Mouse (Mus musculus) heart, embryonic 12.5 days (tissue): ENCODE data around the gene Nr5a2. TPM values are rescaled to one million over a fixed set of nuclear protein-coding genes. Genes with fewer than 3 reads are reported as not detected.
"Not testable (repeated sequence)": the region's sequence is repeated elsewhere in the genome, so short reads cannot be mapped to it uniquely, and the experiment has no call there.

Experiments used
- ATAC-seq: fragments of 200-750 bp; cut with Nextera tagmentation; 2 replicates; pipeline ENCODE4 v1.8.0; 2017; ENCODE audit warnings: moderate TSS enrichment, moderate library complexity; ENCODE audit not compliant: insufficient number of reproducible peaks, low FRiP score
- H3K27ac ChIP-seq: fragments of 300-500 bp; sonication (generic); 2 replicates; pipeline ENCODE4 v1.5.1; 2016; ENCODE audit warnings: mild to moderate bottlenecking, moderate library complexity; ENCODE audit not compliant: poor library complexity, severe bottlenecking
- H3K27me3 ChIP-seq: fragments of 300-500 bp; sonication (generic); replicated peaks from 2 replicates; pipeline ENCODE4 v1.6.1; 2016; ENCODE audit warnings: mild to moderate bottlenecking, moderate library complexity
- H3K36me3 ChIP-seq: fragments of 300-500 bp; sonication (generic); 2 replicates; pipeline ENCODE4 v1.6.1; 2016; ENCODE audit warnings: mild to moderate bottlenecking, moderate library complexity
- H3K4me1 ChIP-seq: fragments of 300-500 bp; sonication (generic); replicated peaks from 2 replicates; pipeline ENCODE4 v1.6.1; 2016; ENCODE audit warnings: mild to moderate bottlenecking
- H3K4me2 ChIP-seq: fragments of 300-500 bp; sonication (generic); 2 replicates; pipeline ENCODE4 v1.6.1; 2016; ENCODE audit warnings: mild to moderate bottlenecking, moderate library complexity
- H3K4me3 ChIP-seq: fragments of 300-500 bp; sonication (generic); 2 replicates; pipeline ENCODE4 v1.5.1; 2016; ENCODE audit warnings: mild to moderate bottlenecking
- H3K9ac ChIP-seq: fragments of 300-500 bp; sonication (generic); 2 replicates; pipeline ENCODE4 v1.6.1; 2016; ENCODE audit warnings: mild to moderate bottlenecking, moderate library complexity
- H3K9me3 ChIP-seq: fragments of 300-500 bp; sonication (generic); replicated peaks from 2 replicates; pipeline ENCODE4 v1.6.1; 2016; ENCODE audit warnings: mild to moderate bottlenecking, moderate library complexity
- WGBS: fragments of 180-500 bp; shearing (Covaris S2); methylation state at CpG from one replicate; pipeline ENCODE4 v1.1.7; 2016; 5-methylcytosine and 5-hydroxymethylcytosine counted together
- polyA plus RNA-seq: library from polyadenylated mRNA; unstranded; fragments of >200 nt; fragmentation: Nextera tagmentation; extraction: Ambion mirVana; gene quantifications from 2 replicates; pipeline ENCODE4 v1.2.1, GENCODE M21; 2016

The Nr5a2 gene
- polyA plus RNA-seq, 1 experiment from 2014 or later, result 0.04 TPM

- 0 out of 2 replicates have a peak, but pooled peaks have one; percentile 18 for ATAC-seq
- H3K9ac ChIP-seq, result no peak overlapping the region
- H3K36me3 ChIP-seq, result no peaks in the 10 kb centered on the region
- no peak overlapping the region for H3K4me2 ChIP-seq
- H3K9me3 ChIP-seq, result no peaks in the 10 kb centered on the region
- H3K4me3 ChIP-seq, result no peak overlapping the region
- WGBS, result 68% methylated on average over 10 of the region's 10 CpGs
- no peak overlapping the region for H3K27ac ChIP-seq
- 0 out of 2 replicates have a peak, but pooled peaks cover 3% of the 10 kb centered on the region for H3K4me1 ChIP-seq
- H3K27me3 ChIP-seq, result no peaks in the 10 kb centered on the region
These were observed 121.0 kb downstream of the Nr5a2 start for GRCm38 (mm10) chr1:136839202-136839601.

GRCm38 (mm10) chr1:136832305-136833152, 127.7 kb downstream of the Nr5a2 start:
- H3K4me2 ChIP-seq, result peak overlapping the region; percentile 25; the same call in 1 of the 2 replicates
- H3K9me3 ChIP-seq, result 0 out of 2 replicates have a peak, but pooled peaks cover 4% of the 10 kb centered on the region
- H3K4me3 ChIP-seq, result no peak overlapping the region
- no peaks in the 10 kb centered on the region for H3K36me3 ChIP-seq
- H3K4me1 ChIP-seq, result peaks cover 7% of the 10 kb centered on the region
- no peak overlapping the region for H3K9ac ChIP-seq
- no peak overlapping the region for H3K27ac ChIP-seq
- H3K27me3 ChIP-seq, result no peaks in the 10 kb centered on the region
- 0 out of 2 replicates have a peak, but pooled peaks have one; percentile 22 for ATAC-seq
- WGBS, result 51% methylated on average over 12 of the region's 12 CpGs

- 70% methylated on average over 6 of the region's 6 CpGs for WGBS
- Histone ChIP-seq H3K4me3 (no peak overlapping the region), H3K9me3 (0 out of 2 replicates have a peak, but pooled peaks cover 4% of the 10 kb centered on the region), H3K27ac (no peak overlapping the region), H3K36me3 (no peaks in the 10 kb centered on the region), H3K4me2 (no peak overlapping the region), H3K27me3 (no peaks in the 10 kb centered on the region), H3K9ac (no peak overlapping the region), H3K4me1 (peaks cover 7% of the 10 kb centered on the region)
- no peak for ATAC-seq
These were observed 129.3 kb downstream of the Nr5a2 start for GRCm38 (mm10) chr1:136830992-136831391.

GRCm38 (mm10) chr1:136829931-136830330, 130.3 kb downstream of the Nr5a2 start:
- H3K4me2 ChIP-seq, result no peak overlapping the region
- H3K4me1 ChIP-seq, result peaks cover 7% of the 10 kb centered on the region
- 79% methylated on average over 3 of the region's 3 CpGs for WGBS
- no peaks in the 10 kb centered on the region for H3K36me3 ChIP-seq
- no peak overlapping the region for H3K9ac ChIP-seq
- H3K27ac ChIP-seq, result no peak overlapping the region
- H3K9me3 ChIP-seq, result 0 out of 2 replicates have a peak, but pooled peaks cover 4% of the 10 kb centered on the region
- H3K27me3 ChIP-seq, result no peaks in the 10 kb centered on the region
- H3K4me3 ChIP-seq, result no peak overlapping the region
- ATAC-seq, result no peak

- no peak overlapping the region for H3K4me3 ChIP-seq
- no peaks in the 10 kb centered on the region for H3K9me3 ChIP-seq
- H3K36me3 ChIP-seq, result no peaks in the 10 kb centered on the region
- ATAC-seq, result peak; percentile 22; the same call in 1 of the 2 replicates
- H3K4me1 ChIP-seq, result no peaks in the 10 kb centered on the region; the same call in 1 of the 2 replicates
- no peak overlapping the region for H3K4me2 ChIP-seq
- no peak overlapping the region for H3K9ac ChIP-seq
- H3K27ac ChIP-seq, result no peak overlapping the region
- 65% methylated on average over 4 of the region's 4 CpGs for WGBS
- no peaks in the 10 kb centered on the region for H3K27me3 ChIP-seq
These were observed 136.4 kb downstream of the Nr5a2 start for GRCm38 (mm10) chr1:136823897-136824296.

- Histone ChIP-seq H3K27me3 (no peaks in the 10 kb centered on the region), H3K4me1 (no peaks in the 10 kb centered on the region), H3K9me3 (no peaks in the 10 kb centered on the region), H3K9ac (no peak overlapping the region), H3K4me2 (no peak overlapping the region), H3K36me3 (no peaks in the 10 kb centered on the region), H3K27ac (no peak overlapping the region), H3K4me3 (no peak overlapping the region)
- WGBS, result 55% methylated on average over 6 of the region's 6 CpGs
- ATAC-seq, result no peak
These were observed 159.6 kb downstream of the Nr5a2 start for GRCm38 (mm10) chr1:136800625-136801024.

- no peak for ATAC-seq
- H3K27ac ChIP-seq, result no peak overlapping the region
- no peaks in the 10 kb centered on the region for H3K27me3 ChIP-seq
- H3K9ac ChIP-seq, result no peak overlapping the region
- WGBS, result 40% methylated on average over 17 of the region's 17 CpGs
- H3K4me2 ChIP-seq, result peak overlapping the region; percentile 21; the same call in 1 of the 2 replicates
- H3K36me3 ChIP-seq, result no peaks in the 10 kb centered on the region
- H3K4me1 ChIP-seq, result no peaks in the 10 kb centered on the region
- no peaks in the 10 kb centered on the region for H3K9me3 ChIP-seq
- H3K4me3 ChIP-seq, result no peak overlapping the region
These were observed 163.7 kb downstream of the Nr5a2 start for GRCm38 (mm10) chr1:136796361-136797090.

GRCm38 (mm10) chr1:136792957-136793883, 167.0 kb downstream of the Nr5a2 start:
- H3K36me3 ChIP-seq, H3K27me3 ChIP-seq, H3K27ac ChIP-seq, ATAC-seq, H3K9me3 ChIP-seq, H3K4me1 ChIP-seq, H3K4me3 ChIP-seq, H3K9ac ChIP-seq, H3K4me2 ChIP-seq: not testable (repeated sequence)
- 85% methylated on average over 12 of the region's 12 CpGs for WGBS
